Mouse (Mus musculus) fat pad, adult 2 months (tissue): ENCODE data around the gene Abca2.

Experiments
- DNase-seq: peaks from one replicate; pipeline ENCODE4 v3.0.0-alpha.2; 2011; ENCODE audit warnings: low read depth, low spot score; ENCODE audit errors: extremely low read depth

Abca2 gene

DNA sequence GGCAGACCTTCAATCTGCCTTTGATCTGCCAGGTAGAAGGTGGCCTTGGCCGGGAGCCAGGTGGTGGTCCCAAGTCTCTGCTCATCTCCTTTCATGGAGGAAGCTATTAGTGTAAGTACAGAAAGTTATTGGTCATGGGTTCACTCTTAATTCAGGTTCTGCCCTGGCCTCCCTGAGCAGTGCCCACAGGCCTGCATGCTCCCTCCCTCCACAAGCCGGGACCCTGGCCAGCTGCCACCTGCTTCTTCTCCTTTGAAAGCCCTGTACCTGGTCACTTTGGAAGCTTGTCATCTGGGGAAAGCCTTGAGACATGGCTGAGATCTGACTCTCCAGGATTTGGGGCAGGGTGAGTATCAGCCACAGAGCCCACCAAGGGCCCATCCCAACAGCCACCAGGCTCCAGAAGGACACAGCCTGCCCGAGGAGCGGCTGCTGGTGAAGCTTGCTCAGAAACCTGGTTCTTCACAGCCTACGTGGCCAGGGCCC lies 65.0 kb downstream of the Abca2 start, which contains the start of gene Lcn12:
TSS of gene Lcn12 (minus strand) at position 436 of the 486 bp plus-strand sequence.
- DNase-seq, result no peak

DNA sequence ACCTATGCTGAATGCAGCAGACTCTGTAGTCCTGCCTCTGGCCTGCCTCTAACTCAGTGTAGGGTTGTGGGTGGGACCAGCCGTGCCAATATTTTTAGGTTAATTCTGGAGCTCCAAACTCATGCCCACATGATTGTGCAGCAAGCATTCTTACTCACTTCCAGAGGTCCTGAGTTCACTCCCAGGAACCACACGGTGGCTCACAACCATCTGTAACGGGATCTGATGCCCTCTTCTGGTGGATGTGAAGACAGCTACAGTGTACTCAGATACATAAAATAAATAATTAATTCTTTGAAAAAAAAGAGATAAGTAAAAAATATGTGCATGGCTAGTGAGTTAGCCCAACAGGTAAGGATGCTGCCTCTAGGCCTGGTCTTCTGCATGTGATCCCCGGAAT lies 68.0 kb downstream of the Abca2 start:
- DNase-seq, result no peak
